Mouse (Mus musculus): ENCODE measurements around the gene Elf2.
"Not testable (repeated sequence)": the region's sequence is repeated elsewhere in the genome, so short reads cannot be mapped to it uniquely, and the experiment has no call there.

Gene Elf2

GRCm38 (mm10) chr3:51216351-51216750 lies 124.1 kb downstream of the Elf2 start:
- DNase-seq (ENCODE audit: low spot score in 2 of 2): not testable (repeated sequence)

DNA sequence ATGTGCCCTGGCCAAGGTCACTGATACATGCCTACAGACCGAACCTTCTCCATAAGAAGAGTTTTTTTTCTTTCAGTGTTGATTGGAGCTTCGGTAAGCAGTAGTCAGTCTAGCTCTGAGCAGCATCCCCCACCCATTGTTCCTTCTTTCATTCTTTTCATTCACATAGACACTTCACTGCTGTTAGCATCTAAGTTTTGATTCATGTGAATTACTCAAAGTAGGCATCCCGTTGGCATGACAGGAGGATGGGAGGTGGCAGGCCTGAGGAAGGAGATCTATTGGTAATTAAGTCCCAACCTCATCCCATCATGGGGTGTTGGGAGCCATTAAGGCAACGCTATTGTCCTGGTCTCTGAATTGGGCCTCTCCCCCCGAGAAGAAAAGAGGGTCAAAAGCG lies 124.8 kb downstream of the Elf2 start:
- no peak for DNase-seq (ENCODE audit: low spot score in 2 of 2)

DNA sequence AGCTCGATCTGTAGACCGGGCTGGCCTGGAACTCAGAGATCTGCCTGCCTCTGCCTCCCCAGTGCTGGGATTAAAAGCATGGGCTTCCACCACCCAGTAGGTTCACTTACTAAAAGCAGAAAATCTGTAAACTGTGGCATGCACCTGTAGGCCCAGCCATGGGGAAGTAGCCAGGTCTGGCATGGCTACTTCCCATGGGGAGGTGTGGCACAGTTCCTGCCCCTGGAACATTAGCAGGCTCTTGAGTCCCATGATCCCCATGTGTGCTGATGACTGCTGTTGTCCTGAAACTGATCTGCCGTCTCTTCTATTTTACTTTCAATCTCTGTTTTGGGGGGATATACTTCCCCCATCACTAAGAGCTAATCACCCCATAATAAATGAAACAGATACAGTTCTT lies 127.4 kb downstream of the Elf2 start:
- DNase-seq (ENCODE audit: low spot score in 2 of 2): no peak

- no peak for DNase-seq (ENCODE audit: low spot score in 2 of 2)
These were observed 130.0 kb downstream of the Elf2 start for GRCm38 (mm10) chr3:51210485-51210884.

GRCm38 (mm10) chr3:51209503-51210314 lies 130.8 kb downstream of the Elf2 start:
- no peak for DNase-seq (ENCODE audit: low spot score in 2 of 2)

DNA sequence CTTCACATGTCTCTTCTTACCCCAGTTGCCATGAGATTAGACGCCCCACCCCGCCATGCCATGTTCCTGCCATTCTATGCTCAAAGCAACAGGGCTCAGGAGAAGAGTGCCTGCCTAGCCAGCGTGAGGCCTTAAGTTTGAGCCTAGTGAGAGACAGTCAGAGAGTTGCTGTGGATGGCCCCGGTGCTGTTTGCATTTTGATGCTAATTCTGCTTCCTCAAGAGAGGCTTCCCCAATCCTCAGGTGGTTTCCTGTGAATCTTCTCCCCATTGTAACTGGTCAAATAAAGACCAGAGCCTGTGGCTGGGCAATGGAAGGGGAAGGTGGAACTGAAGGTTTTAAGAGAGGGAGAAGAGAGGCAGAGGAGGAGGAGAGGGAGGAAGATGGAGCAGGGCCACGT lies 131.8 kb downstream of the Elf2 start:
- DNase-seq (ENCODE audit: low spot score in 2 of 2): no peak

GRCm38 (mm10) chr3:51206521-51206920 lies 133.9 kb downstream of the Elf2 start:
- no peak for DNase-seq (ENCODE audit: low spot score in 2 of 2)

GRCm38 (mm10) chr3:51204897-51205296 lies 135.6 kb downstream of the Elf2 start:
- no peak for DNase-seq (ENCODE audit: low spot score in 2 of 2)

GRCm38 (mm10) chr3:51204441-51204840 lies 136.0 kb downstream of the Elf2 start:
- no peak for DNase-seq (ENCODE audit: low spot score in 2 of 2)

DNA sequence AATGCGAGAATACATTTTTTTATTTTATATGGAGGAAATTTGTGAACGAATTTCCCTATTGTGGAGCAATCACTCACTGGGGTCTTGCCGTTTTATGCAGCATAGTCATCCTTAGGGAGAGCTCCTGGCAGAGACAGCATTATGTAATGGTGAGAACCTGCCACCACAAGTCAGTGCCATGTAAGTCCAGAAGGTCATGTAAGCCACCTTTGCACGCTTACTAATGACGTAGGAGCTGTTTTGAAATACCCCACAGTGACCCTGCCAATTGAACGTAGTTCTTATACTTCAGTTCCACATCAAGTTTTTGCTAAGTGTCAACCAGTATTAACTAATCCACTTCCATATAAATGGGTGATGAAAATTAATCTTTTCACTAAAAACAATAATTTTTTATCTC lies 136.6 kb downstream of the Elf2 start:
- no peak for DNase-seq (ENCODE audit: low spot score in 2 of 2)

All from thymus, postnatal 10 days (tissue).